Mouse (Mus musculus): ENCODE data around the gene Mdh1b.

DNA sequence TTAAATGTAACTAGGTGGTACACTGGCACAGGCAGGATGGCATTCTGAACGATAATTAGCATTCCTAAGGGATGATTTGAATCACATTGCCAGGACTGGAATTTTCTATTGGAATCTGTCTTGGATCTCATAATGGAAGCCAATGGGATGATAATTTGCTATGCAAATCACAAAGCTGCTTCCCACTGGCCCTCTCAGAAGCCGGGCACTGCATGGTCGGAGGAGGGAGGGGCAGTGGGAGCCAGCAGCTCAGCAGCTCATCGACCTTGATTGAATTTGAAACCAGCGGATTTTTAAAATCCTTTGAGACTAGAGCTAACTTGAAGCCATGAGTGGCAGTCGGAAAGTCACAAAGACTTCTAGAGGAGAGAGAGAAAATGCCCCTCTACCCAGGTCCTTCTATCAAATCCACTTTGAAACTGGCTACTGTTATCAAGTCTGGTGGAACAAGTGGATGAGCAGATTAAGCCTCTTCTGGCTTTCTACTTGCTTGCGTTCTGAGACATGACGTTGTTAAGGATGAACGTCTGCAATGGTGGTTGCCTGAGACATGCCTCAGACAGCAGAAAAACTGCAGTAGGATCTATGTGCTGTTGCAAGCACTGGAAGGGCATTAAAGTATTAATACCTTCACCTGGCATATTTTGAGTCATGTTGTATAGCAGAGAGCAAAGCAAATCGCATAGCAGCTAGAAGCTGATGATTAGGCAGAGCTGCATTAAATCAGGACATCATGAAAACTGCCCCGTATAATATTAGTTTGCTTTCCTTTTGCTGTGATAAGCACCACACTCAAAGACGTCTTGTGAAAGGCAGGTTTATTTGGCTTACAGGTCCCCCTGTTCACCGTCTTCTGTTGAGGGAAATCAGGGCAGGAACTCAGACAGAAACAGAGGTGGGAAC lies 61.9 kb downstream of the Mdh1b start:
- TF ChIP-seq EP300 (IDR thresholded peaks at IDR 0.05) (no peak), CTCF (IDR thresholded peaks at IDR 0.05) (no peak)
